Mouse (Mus musculus) heart, adult 2 months (tissue): ENCODE measurements around the gene Agbl4.

Experiments used
- CTCF ChIP-seq: fragments of 200-600 bp; IDR thresholded peaks from 2 replicates; pipeline ENCODE4 v1.8.1; 2022; ENCODE audit warnings: antibody characterized with exemption, mild to moderate bottlenecking, moderate library complexity
- EP300 ChIP-seq: fragments of 200-500 bp; IDR thresholded peaks from 2 replicates; pipeline ENCODE4 v1.6.1; 2011; ENCODE audit warnings: low read depth, low read length, control low read depth; ENCODE audit not compliant: insufficient read depth
- POLR2A ChIP-seq: fragments of 200-500 bp; IDR thresholded peaks from 2 replicates; pipeline ENCODE4 v1.6.1; 2011; ENCODE audit warnings: mild to moderate bottlenecking, low read depth, low read length, control low read depth; ENCODE audit not compliant: insufficient read depth

GRCm38 (mm10) chr4:111147748-111148147 is 750.3 kb downstream of the Agbl4 start:
- TF ChIP-seq CTCF (no peak), POLR2A (no peak), EP300 (no peak)
